Mouse (Mus musculus) heart, embryonic 14.5 days (tissue): Measurements from ENCODE around the gene Apcs. TPM values are rescaled to one million over a fixed set of nuclear protein-coding genes. Genes with fewer than 3 reads are reported as not detected.

Source experiments
- ATAC-seq: fragments of 200-750 bp; cut with Nextera tagmentation; 2 replicates; pipeline ENCODE4 v1.8.0; 2017; ENCODE audit warnings: low read depth, moderate TSS enrichment; ENCODE audit not compliant: insufficient number of reproducible peaks, insufficient read depth, low FRiP score
- H3K27ac ChIP-seq, 2 experiments: fragments of 200-500 bp in 1 of 2; fragments of 300-500 bp in 1 of 2; sonication (generic) in 1 of 2; replicated peaks in 1 of 2; 2 replicates each; pipeline ENCODE4 v1.5.1; 2012 to 2014; ENCODE audit warnings: low read depth in 2 of 2, low read length in 2 of 2, control low read depth in 1 of 2, mild to moderate bottlenecking in 1 of 2, mixed read lengths in 1 of 2; ENCODE audit not compliant: control insufficient read depth in 1 of 2, insufficient read depth in 1 of 2
- H3K27me3 ChIP-seq: fragments of 300-500 bp; sonication (generic); 2 replicates; pipeline ENCODE4 v1.6.1; 2014; ENCODE audit warnings: mild to moderate bottlenecking, low read length, control low read depth; ENCODE audit not compliant: control insufficient read depth, insufficient read depth
- H3K36me3 ChIP-seq: fragments of 300-500 bp; sonication (generic); 2 replicates; pipeline ENCODE4 v1.6.1; 2014; ENCODE audit warnings: mild to moderate bottlenecking, control low read depth, low read length, mixed read lengths; ENCODE audit not compliant: control insufficient read depth, insufficient read depth
- H3K4me1 ChIP-seq, 2 experiments: fragments of 200-500 bp in 1 of 2; fragments of 300-500 bp in 1 of 2; sonication (generic) in 1 of 2; 2 replicates each; pipeline ENCODE4 v1.6.1; 2012 to 2014; ENCODE audit warnings: low read length in 2 of 2, control low read depth in 1 of 2, mixed read lengths in 1 of 2; ENCODE audit not compliant: control insufficient read depth in 2 of 2, insufficient read depth in 2 of 2
- H3K4me2 ChIP-seq: fragments of 300-500 bp; sonication (generic); 2 replicates; pipeline ENCODE4 v1.6.1; 2014; ENCODE audit warnings: mild to moderate bottlenecking, low read length
- H3K4me3 ChIP-seq, 2 experiments: fragments of 200-500 bp in 1 of 2; fragments of 300-500 bp in 1 of 2; sonication (generic) in 1 of 2; 2 replicates each; pipeline ENCODE4 v1.5.1; 2012 to 2014; ENCODE audit warnings: low read length in 2 of 2, mild to moderate bottlenecking in 2 of 2, control low read depth in 1 of 2, low read depth in 1 of 2, moderate library complexity in 1 of 2; ENCODE audit not compliant: control insufficient read depth in 1 of 2, insufficient read depth in 1 of 2
- H3K9ac ChIP-seq: fragments of 300-500 bp; sonication (generic); 2 replicates; pipeline ENCODE4 v1.6.1; 2014; ENCODE audit warnings: mild to moderate bottlenecking, low read length
- H3K9me3 ChIP-seq: fragments of 300-500 bp; sonication (generic); 2 replicates; pipeline ENCODE4 v1.6.1; 2016; ENCODE audit warnings: low read length, control low read depth; ENCODE audit not compliant: control insufficient read depth
- WGBS: fragments of 180-500 bp; shearing (Covaris S2); extraction: QIAGEN DNeasy Blood & Tissue Kit; methylation state at CpG from one replicate; pipeline ENCODE4 v1.1.7; 2014; 5-methylcytosine and 5-hydroxymethylcytosine counted together
- polyA plus RNA-seq: library from polyadenylated mRNA; unstranded; fragments of >200 nt; fragmentation: Nextera tagmentation; extraction: Ambion mirVana; gene quantifications from 2 replicates; pipeline ENCODE4 v1.2.1, GENCODE M21; 2014

Gene Apcs
- polyA plus RNA-seq, 1 experiment from 2014 or later = not detected

GRCm38 (mm10) chr1:172848171-172848570, 46.7 kb downstream of the Apcs start:
- no peaks in the 10 kb centered on the region for H3K36me3 ChIP-seq
- no peak overlapping the region for H3K4me2 ChIP-seq
- H3K27ac ChIP-seq = no peak overlapping the region
- no peak overlapping the region for H3K4me3 ChIP-seq
- H3K9ac ChIP-seq = no peak overlapping the region
- no peak for ATAC-seq
- H3K27me3 ChIP-seq = no peaks in the 10 kb centered on the region
- H3K4me1 ChIP-seq = no peaks in the 10 kb centered on the region
- no peaks in the 10 kb centered on the region for H3K9me3 ChIP-seq
- 76% methylated on average over 2 of the region's 2 CpGs for WGBS

- Histone ChIP-seq H3K27me3 (no peaks in the 10 kb centered on the region), H3K9me3 (no peaks in the 10 kb centered on the region), H3K4me1 (no peaks in the 10 kb centered on the region), H3K27ac (no peak overlapping the region), H3K9ac (no peak overlapping the region), H3K4me2 (no peak overlapping the region), H3K4me3 (no peak overlapping the region), H3K36me3 (no peaks in the 10 kb centered on the region)
- no peak for ATAC-seq
- 70% methylated on average over 2 of the region's 2 CpGs for WGBS
Observed at GRCm38 (mm10) chr1:172847044-172847761, 47.6 kb downstream of the Apcs start.

Other genes starting within 250 kb of the Apcs start
- gene Crp, start 197.0 kb downstream of the Apcs start, polyA plus RNA-seq = not detected in 2 replicates
- gene Olfr16, start 55.4 kb upstream of the Apcs start, polyA plus RNA-seq = not detected in 2 replicates
- not detected in 2 replicates for gene Olfr1408, start 242.3 kb upstream of the Apcs start, polyA plus RNA-seq